Mouse (Mus musculus) myocyte (in vitro differentiated cells): ENCODE data around the gene Nsd2.

ENCODE experiments used
- CEBPB ChIP-seq: IDR thresholded peaks from 2 replicates; pipeline ENCODE4 v1.6.1; 2011; ENCODE audit warnings: mild to moderate bottlenecking, moderate library complexity; ENCODE audit not compliant: poor library complexity, insufficient read depth, severe bottlenecking
- MYOG ChIP-seq, 3 experiments: IDR thresholded peaks; one replicate each; pipeline ENCODE4 v1.6.1; 2011; ENCODE audit warnings: control low read depth in 2 of 3, low read depth in 2 of 3, mild to moderate bottlenecking in 2 of 3; ENCODE audit not compliant: insufficient read length in 2 of 3, control insufficient read depth in 1 of 3, insufficient read depth in 1 of 3
- POLR2A ChIP-seq: IDR thresholded peaks from one replicate; pipeline ENCODE4 v1.6.1; 2011; ENCODE audit warnings: low read depth, mild to moderate bottlenecking, control low read depth, moderate library complexity; ENCODE audit not compliant: insufficient read length
- POLR2AphosphoS2 ChIP-seq: IDR thresholded peaks from one replicate; pipeline ENCODE4 v1.6.1; 2011; ENCODE audit warnings: low read depth, control low read depth; ENCODE audit not compliant: insufficient read length
- REST ChIP-seq: IDR thresholded peaks from one replicate; pipeline ENCODE4 v1.6.1; 2011; ENCODE audit warnings: mild to moderate bottlenecking, control low read depth, moderate library complexity; ENCODE audit not compliant: insufficient read depth, insufficient read length

GRCm38 (mm10) chr5:33842549-33842948 is 22.0 kb downstream of the Nsd2 start:
- TF ChIP-seq POLR2A (no peak), REST (no peak), POLR2AphosphoS2 (no peak), CEBPB (no peak), MYOG (IDR thresholded peaks at IDR 0.05; ENCODE audit: control insufficient read depth in 1 of 3, insufficient read depth in 1 of 3, insufficient read length in 2 of 3, low read depth in 2 of 3) (no peak)
